In genomic region chr13:117602181-117602580, GRCm38 (mm10) we compare ENCODE assay signal across 8 mouse cellular contexts. TPM values are rescaled to one million over a fixed set of nuclear protein-coding genes. Genes with fewer than 3 reads are reported as not detected.
DNase-seq lines count a peak whose midpoint lies in the region; ATAC-seq and TF ChIP-seq lines count a peak whose summit lies in the region.

Gene Hcn1, plus strand, starts transcription at chr13:117602320.

- ATAC-seq in cerebellum, adult (ENCODE audit: insufficient number of reproducible peaks, low FRiP score, low TSS enrichment), result peak; percentile 90
- ATAC-seq in forebrain, embryonic 12.5 days (ENCODE audit: low FRiP score), result peak; percentile 98
- peak; percentile 91 for ATAC-seq in liver, postnatal 0 days
- peak; percentile 98 for ATAC-seq in neural tube, embryonic 15.5 days (ENCODE audit: low FRiP score)

- H3K9ac ChIP-seq in forebrain, embryonic 12.5 days, result peak within 1 kb of the TSS; percentile 65
- no peak within 1 kb of the TSS for H3K9ac ChIP-seq in liver, postnatal 0 days (replicated peaks)
- H3K9ac ChIP-seq in neural tube, embryonic 15.5 days (replicated peaks), result peak within 1 kb of the TSS; percentile 68

- peaks cover 8% of the 10 kb centered on the region for H3K9me3 ChIP-seq in E14TG2a.4 (ENCODE audit: low read length)
- H3K9me3 ChIP-seq in forebrain, embryonic 12.5 days, result no peaks in the 10 kb centered on the region
- H3K9me3 ChIP-seq in liver, postnatal 0 days (ENCODE audit: low read length), result no peaks in the 10 kb centered on the region
- H3K9me3 ChIP-seq in neural tube, embryonic 15.5 days (replicated peaks), result no peaks in the 10 kb centered on the region

- peak; percentile 77 to 78 for DNase-seq in heart, postnatal 14 days
- DNase-seq in layer of hippocampus, adult 18-20 months (ENCODE audit: low spot score in 2 of 2), result peak; percentile 81 to 87
- DNase-seq in liver, postnatal 0 days, result peak; percentile 70
- DNase-seq in thymus, adult 2 months, result peak; percentile 58

- intact Hi-C loops in heart, postnatal 14 days (cut with DNase I), result loop anchor here (2.0 kb wide), 1 partner anchor 625 kb away; no protein-coding TSS in a partner anchor

- no peak for TF ChIP-seq CTCF in E14TG2a.4 (conservative IDR thresholded peaks at IDR 0.05; ENCODE audit: low read length)
- TF ChIP-seq CTCF in liver, postnatal 0 days (IDR thresholded peaks at IDR 0.05; ENCODE audit: low read depth), result peak; percentile 61
- TF ChIP-seq CTCF in thymus, adult 2 months (IDR thresholded peaks at IDR 0.05; ENCODE audit: borderline replicate concordance, control insufficient read depth, extremely low read depth, insufficient read depth, low read length, poor library complexity), result peak; percentile 82

- H3K4me1 ChIP-seq in E14TG2a.4 (replicated peaks; ENCODE audit: low read depth, low read length), result peaks cover 4% of the 10 kb centered on the region; the same call in 1 of the 2 replicates
- H3K4me1 ChIP-seq in forebrain, embryonic 12.5 days, result peaks cover 14% of the 10 kb centered on the region
- peaks cover 4% of the 10 kb centered on the region; the same call in 1 of the 2 replicates for H3K4me1 ChIP-seq in liver, postnatal 0 days (ENCODE audit: insufficient read depth)
- peaks cover 17% of the 10 kb centered on the region for H3K4me1 ChIP-seq in neural tube, embryonic 15.5 days
- peaks cover 8% of the 10 kb centered on the region for H3K4me1 ChIP-seq in thymus, adult 2 months (replicated peaks; ENCODE audit: control insufficient read depth, insufficient read depth, low read length)

- TF ChIP-seq EP300 in liver, postnatal 0 days (IDR thresholded peaks at IDR 0.05; ENCODE audit: low read depth), result no peak

- peaks cover 34% of the 10 kb centered on the region for H3K27me3 ChIP-seq in E14TG2a.4 (ENCODE audit: insufficient read depth, low read length)
- H3K27me3 ChIP-seq in forebrain, embryonic 12.5 days, result peaks cover 15% of the 10 kb centered on the region
- peaks cover 30% of the 10 kb centered on the region for H3K27me3 ChIP-seq in liver, postnatal 0 days (ENCODE audit: insufficient read depth, low read length)
- H3K27me3 ChIP-seq in neural tube, embryonic 15.5 days (replicated peaks), result peaks cover 17% of the 10 kb centered on the region; the same call in 1 of the 2 replicates
- H3K27me3 ChIP-seq in thymus, adult 2 months (ENCODE audit: control insufficient read depth, insufficient read depth, low read length), result peaks cover 9% of the 10 kb centered on the region

- TF ChIP-seq POLR2A in thymus, adult 2 months (IDR thresholded peaks at IDR 0.05; ENCODE audit: control insufficient read depth, extremely low read depth, insufficient read depth, low read length, poor library complexity), result no peak

- WGBS in forebrain, embryonic 12.5 days, result 0% methylated on average over 34 of the region's 45 CpGs
- under 1% methylated on average over 29 of the region's 45 CpGs for WGBS in liver, postnatal 0 days (ENCODE audit: insufficient replicate concordance)
- 0% methylated on average over 41 of the region's 45 CpGs for WGBS in neural tube, embryonic 15.5 days
- WGBS in thymus, adult 2 months, result 4% methylated on average over 45 of the region's 45 CpGs

- no peaks in the 10 kb centered on the region for H3K36me3 ChIP-seq in E14TG2a.4 (ENCODE audit: insufficient read depth, low read length)
- no peaks in the 10 kb centered on the region for H3K36me3 ChIP-seq in forebrain, embryonic 12.5 days (replicated peaks)
- H3K36me3 ChIP-seq in liver, postnatal 0 days (replicated peaks; ENCODE audit: insufficient read depth, low read length), result no peaks in the 10 kb centered on the region
- no peaks in the 10 kb centered on the region for H3K36me3 ChIP-seq in neural tube, embryonic 15.5 days
- no peaks in the 10 kb centered on the region for H3K36me3 ChIP-seq in thymus, adult 2 months (ENCODE audit: control insufficient read depth, insufficient read depth, low read length)

- peak within 1 kb of the TSS; percentile 87 for H3K4me3 ChIP-seq in E14TG2a.4 (replicated peaks; ENCODE audit: low read length)
- H3K4me3 ChIP-seq in forebrain, embryonic 12.5 days (replicated peaks), result peak within 1 kb of the TSS; percentile 62
- peak within 1 kb of the TSS; percentile 41 for H3K4me3 ChIP-seq in liver, postnatal 0 days (ENCODE audit: low read depth, low read length)
- peak within 1 kb of the TSS; percentile 80 for H3K4me3 ChIP-seq in neural tube, embryonic 15.5 days (replicated peaks)
- 0 out of 2 replicates have a peak within 1 kb of the TSS, but pooled peaks have one; percentile 13 for H3K4me3 ChIP-seq in thymus, adult 2 months (ENCODE audit: control insufficient read depth, insufficient read depth, low read length)

- peak within 1 kb of the TSS; percentile 95 for H3K4me2 ChIP-seq in forebrain, embryonic 12.5 days
- H3K4me2 ChIP-seq in liver, postnatal 0 days (ENCODE audit: low read depth, low read length), result peak within 1 kb of the TSS; percentile 75
- peak within 1 kb of the TSS; percentile 84 for H3K4me2 ChIP-seq in neural tube, embryonic 15.5 days

- H3K27ac ChIP-seq in forebrain, embryonic 12.5 days, result no peak within 1 kb of the TSS
- H3K27ac ChIP-seq in liver, postnatal 0 days (ENCODE audit: low read depth), result no peak within 1 kb of the TSS
- peak within 1 kb of the TSS; percentile 68 for H3K27ac ChIP-seq in neural tube, embryonic 15.5 days (replicated peaks)
- H3K27ac ChIP-seq in thymus, adult 2 months (ENCODE audit: control insufficient read depth, insufficient read depth, low read length), result no peak within 1 kb of the TSS

RNA-seq across cellular contexts. Expression of gene Hcn1, which starts in this region (rescaled TPM):
- 0.10 and 0.12 TPM in 2 replicates for polyA plus RNA-seq in forebrain, embryonic 12.5 days (2016; fragmentation: Nextera tagmentation; extraction: Ambion mirVana)
- 1 to 10 TPM; 1.1 to 1.8 TPM for total RNA-seq in heart, postnatal 14 days (2021)
- 10 to 100 TPM; 38.2 to 38.5 TPM for total RNA-seq in layer of hippocampus, adult 18-20 months (2021)
- polyA plus RNA-seq in liver, postnatal 0 days (2015; fragmentation: Nextera tagmentation; extraction: Ambion mirVana), result not detected in 2 replicates
- polyA plus RNA-seq in neural tube, embryonic 15.5 days (2015; fragmentation: Nextera tagmentation; extraction: Ambion mirVana), result 0.68 and 1.2 TPM in 2 replicates
- polyA plus RNA-seq in thymus, adult 2 months (2012; rRNA removed), result 0.09 and 0.20 TPM in 2 replicates

Comparison
In these comparisons a context has a peak if more than half of its experiments do, and no peak if none do; other contexts are left out.
1. RNA of gene Hcn1 (total RNA-seq): 38.2 to 38.5 TPM in layer of hippocampus, adult 18-20 months; 1.1 to 1.8 TPM in heart, postnatal 14 days; every median in the first group is over 10 times any median in the second.
2. Peak in ATAC-seq, H3K4me3 ChIP-seq, H3K9ac ChIP-seq and H3K4me2 ChIP-seq in forebrain, embryonic 12.5 days; RNA of the gene not detected or under 1 TPM.
3. Peak in DNase-seq, ATAC-seq, H3K4me3 ChIP-seq and H3K4me2 ChIP-seq in liver, postnatal 0 days; RNA of the gene not detected or under 1 TPM.
4. Peak in DNase-seq and H3K4me3 ChIP-seq in thymus, adult 2 months; RNA of the gene not detected or under 1 TPM.
5. H3K4me3 ChIP-seq: peak in every context shown above with its lines; median percentile 87 in E14TG2a.4; 80 in neural tube, embryonic 15.5 days; 62 in forebrain, embryonic 12.5 days; 41 in liver, postnatal 0 days; 13 in thymus, adult 2 months.
6. Peak in every context shown above with its lines, with median percentiles within 50 percentile points of each other: ATAC-seq, H3K4me2 ChIP-seq and DNase-seq.